Mouse (Mus musculus) retina, postnatal 7 days (tissue): ENCODE results near the gene Irs4.

ENCODE experiments used
- DNase-seq: peaks from one replicate; pipeline ENCODE4 v3.0.0-alpha.2; 2012; ENCODE audit warnings: low read depth, low spot score

Gene Irs4

GRCm38 (mm10) chrX:141724937-141725918, at the start of gene Irs4:
Gene Irs4, minus strand, starts transcription at chrX:141725263.
- no peak for DNase-seq

GRCm38 (mm10) chrX:141750360-141750759, 25.3 kb upstream of the Irs4 start:
- no peak for DNase-seq

- DNase-seq, result no peak
Observed at GRCm38 (mm10) chrX:141729570-141729969, 4.5 kb upstream of the Irs4 start.

- no peak for DNase-seq
Observed at GRCm38 (mm10) chrX:141724391-141724891, 622 bp downstream of the Irs4 start.

- no peak for DNase-seq
Observed at GRCm38 (mm10) chrX:141723936-141724335, 1.1 kb downstream of the Irs4 start.

GRCm38 (mm10) chrX:141721725-141722124, 3.3 kb downstream of the Irs4 start:
- DNase-seq, result no peak
